Mouse (Mus musculus) heart, postnatal 4 days (tissue): ENCODE results near the gene Naif1. TPM values are rescaled to one million over a fixed set of nuclear protein-coding genes. Genes with fewer than 3 reads are reported as not detected.

Source experiments
- DNase-seq: peaks from one replicate; pipeline ENCODE4 v3.0.0; 2021
- total RNA-seq, 2 experiments: library from RNA; stranded (reverse); gene quantifications; 2 replicates each; pipeline ENCODE4 v1.2.3; 2021

Naif1 gene
- total RNA-seq, result 1 to 10 TPM; 3.5 to 3.6 TPM

- DNase-seq, result no peak
These were observed at the start of gene Naif1 for GRCm38 (mm10) chr2:32449761-32450754. Gene Naif1, plus strand, starts transcription at chr2:32450457.

DNA sequence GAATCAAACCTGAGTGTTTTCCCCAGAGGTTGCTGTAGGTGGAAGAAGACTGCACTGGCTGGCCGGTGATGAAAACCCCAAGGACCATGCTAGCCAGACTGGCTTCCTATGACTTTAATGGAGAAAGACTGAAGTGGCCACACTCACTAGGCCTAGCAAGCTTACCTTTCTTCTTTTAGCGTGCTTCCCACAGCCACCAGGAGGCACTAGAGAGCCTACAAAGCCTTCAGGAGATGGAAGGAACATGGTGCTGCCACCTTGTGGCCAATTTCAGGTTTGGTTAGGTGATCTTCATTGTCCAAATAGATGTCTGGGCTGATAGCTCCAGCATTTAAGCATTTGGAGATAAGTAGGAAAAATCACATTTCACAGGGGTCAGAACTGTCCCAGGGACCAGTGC is 45.6 kb upstream of the Naif1 start:
- DNase-seq, result peak; percentile 97

DNA sequence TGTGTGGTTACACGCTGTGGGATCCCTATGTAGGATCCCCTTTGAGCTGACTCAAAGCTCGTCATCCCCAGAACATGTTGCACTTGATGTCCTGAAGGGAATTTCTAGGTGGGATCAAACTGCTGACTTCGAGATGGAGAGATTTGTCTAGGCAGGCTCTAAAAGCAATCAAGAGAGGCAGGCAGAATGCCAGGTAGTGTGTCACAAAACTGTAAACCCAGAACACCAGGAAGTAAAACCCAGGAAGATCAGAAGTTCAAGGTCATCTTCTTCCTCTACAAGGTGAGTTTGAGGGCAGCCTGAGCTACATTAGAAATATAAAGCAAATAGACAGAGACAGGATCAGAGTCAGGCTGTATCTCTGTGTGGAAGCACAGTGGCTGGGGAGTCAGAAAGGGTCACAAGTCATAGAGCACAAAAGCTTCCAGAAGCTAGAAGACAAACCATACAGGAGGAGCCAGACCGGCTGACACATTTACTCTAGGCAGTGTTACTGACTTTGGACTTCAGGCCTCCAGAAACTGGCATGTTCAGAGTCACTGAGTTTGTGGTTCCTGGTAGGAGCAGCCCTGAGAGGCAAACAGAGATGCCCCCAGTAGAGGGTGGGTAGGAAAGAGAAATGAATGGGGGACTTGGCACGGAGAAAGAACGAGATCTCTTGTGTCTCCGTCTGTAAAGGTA is 43.0 kb upstream of the Naif1 start:
- no peak for DNase-seq

GRCm38 (mm10) chr2:32408429-32409424 is 41.5 kb upstream of the Naif1 start:
- no peak for DNase-seq

DNA sequence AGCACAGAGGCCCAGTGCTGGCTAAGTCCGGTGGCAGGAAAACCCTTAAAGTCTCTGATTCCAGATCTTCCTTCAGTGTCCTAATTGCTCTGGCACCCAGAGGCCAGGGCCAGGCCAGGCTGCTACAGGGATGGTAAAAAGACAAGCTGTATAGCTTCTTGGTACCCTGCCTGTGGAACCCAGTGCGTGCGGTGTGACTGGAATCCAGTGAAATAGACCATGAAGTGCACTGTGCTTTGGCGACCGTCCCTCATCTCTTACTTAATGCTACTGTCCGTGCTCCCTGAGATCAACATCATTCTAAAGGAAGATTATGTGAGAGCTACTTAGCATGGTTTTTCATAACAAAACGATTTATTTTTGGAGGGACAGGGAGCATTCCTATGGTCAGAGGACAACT is 38.9 kb upstream of the Naif1 start:
- no peak for DNase-seq

GRCm38 (mm10) chr2:32412742-32413531 is 37.3 kb upstream of the Naif1 start:
- DNase-seq, result no peak

DNA sequence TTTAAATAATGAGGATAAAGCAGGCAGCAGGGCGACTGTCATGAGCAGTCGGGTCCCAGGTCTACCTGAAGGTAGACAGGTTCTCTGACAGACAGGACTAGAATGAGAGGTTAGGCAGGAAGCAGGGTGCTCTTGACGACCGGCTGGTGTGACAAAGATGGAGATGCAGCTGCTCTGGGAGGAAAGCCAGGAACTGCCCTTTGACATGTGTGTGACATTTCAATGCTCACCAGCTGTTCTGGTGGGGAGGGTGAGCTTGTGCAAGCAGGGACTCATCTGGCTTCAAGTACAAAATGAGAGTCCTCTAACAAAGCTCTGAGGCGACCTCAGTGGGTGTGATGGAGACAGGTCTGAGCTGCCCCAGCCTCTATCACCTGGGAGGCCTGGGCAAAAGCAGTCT is 36.3 kb upstream of the Naif1 start:
- DNase-seq, result peak; percentile 26

- DNase-seq, result no peak
These were observed 34.5 kb upstream of the Naif1 start for GRCm38 (mm10) chr2:32415801-32416200.

DNA sequence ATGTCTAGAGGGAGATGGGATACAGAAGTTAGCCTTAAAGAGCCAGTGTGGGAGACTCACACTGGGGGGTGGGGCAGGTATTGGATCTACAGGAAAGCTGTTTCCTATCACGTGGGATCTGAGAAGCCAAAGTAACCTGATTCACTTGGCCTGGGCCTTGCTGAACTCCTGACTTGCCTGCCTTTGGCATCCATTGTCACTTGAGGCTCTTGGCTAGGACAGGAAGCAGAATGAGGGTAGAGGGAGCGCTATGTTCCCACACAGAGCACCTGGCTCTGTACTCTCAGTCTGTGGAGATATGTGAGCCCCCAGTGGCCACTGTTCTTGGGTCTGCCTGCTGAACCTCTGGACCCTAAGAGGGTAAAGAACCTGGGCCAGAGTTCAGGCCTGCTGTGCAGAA is 33.7 kb upstream of the Naif1 start:
- no peak for DNase-seq

GRCm38 (mm10) chr2:32417486-32417885 is 32.8 kb upstream of the Naif1 start:
- no peak for DNase-seq

DNA sequence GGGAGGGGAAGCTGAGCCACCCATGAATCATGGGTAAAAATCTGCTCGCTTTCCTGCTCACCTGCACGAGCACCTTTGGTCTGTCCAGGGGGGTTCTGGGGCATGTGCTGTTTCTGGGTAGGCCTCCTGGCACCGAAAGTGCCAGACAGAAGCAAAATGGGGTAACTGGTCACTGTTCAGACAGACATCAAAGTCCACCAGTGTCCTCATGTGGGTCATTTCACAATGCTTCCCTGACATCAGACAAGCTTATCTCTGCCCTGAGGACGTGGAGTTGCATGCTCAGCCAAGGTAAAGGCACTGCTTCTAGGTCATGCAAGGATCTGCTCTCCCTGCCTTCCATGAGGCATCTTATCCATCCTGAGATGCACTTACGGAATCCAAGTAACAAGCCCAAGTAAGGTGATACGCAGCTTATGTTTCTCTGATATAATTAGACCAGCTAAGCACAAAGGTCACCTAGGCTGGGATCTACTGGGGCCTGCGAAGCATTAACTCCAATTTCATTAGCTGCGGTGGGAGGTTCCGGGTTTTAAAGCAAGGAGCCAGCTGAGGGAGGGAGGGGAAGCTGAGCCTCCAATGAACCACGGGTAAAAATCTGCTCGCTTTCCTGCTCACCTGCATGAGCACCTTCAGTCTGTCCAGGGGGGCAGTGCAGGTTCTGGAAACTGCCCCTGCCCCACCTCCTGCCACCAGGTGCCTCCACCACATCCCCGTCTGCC is 31.7 kb upstream of the Naif1 start:
- DNase-seq, result no peak

DNA sequence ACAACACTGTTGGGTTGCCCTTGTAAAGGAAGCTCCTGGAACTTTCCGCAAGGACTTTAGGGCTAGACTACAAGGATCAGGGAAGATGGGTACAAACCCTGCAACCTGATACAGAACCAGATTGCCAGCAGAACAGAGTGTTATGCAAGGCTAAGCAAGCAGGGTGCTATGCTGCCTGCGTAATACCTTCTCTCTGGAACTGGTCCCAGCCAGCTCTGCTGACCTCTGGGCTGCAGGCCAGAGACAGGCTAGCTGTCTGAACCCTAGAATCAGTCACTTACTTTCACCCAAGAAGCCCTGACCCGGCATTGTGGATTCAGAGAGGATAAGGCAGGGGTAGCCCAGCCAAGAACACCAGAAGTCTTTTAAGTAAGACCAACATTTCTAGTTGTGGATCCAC is 30.9 kb upstream of the Naif1 start:
- DNase-seq, result peak; percentile 71

DNA sequence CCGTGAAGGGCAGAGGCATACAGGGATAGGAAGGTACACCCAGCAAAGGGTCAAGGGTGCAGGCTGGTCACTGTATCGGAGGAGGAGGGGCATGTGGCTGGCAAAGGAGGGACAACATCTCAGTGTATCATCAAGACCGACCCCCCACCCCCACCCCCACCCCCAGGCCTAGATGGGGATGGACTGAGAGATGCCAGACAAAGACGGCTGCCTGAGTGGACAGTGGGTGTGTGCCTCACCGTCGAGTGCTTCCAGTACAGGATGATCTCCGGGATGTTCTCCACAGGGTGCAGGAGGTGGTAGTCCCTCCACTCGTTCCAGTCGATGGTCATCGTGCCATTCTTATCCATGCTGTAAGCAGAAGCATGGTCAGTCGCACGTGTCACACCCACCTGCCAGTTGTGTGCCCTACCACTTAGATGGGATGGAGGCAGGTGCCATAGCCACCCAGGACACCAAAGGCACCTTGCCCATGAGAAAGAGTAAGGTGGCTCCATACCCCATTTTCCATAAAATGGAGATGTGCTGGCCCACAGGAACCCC is 30.1 kb upstream of the Naif1 start:
- no peak for DNase-seq

DNA sequence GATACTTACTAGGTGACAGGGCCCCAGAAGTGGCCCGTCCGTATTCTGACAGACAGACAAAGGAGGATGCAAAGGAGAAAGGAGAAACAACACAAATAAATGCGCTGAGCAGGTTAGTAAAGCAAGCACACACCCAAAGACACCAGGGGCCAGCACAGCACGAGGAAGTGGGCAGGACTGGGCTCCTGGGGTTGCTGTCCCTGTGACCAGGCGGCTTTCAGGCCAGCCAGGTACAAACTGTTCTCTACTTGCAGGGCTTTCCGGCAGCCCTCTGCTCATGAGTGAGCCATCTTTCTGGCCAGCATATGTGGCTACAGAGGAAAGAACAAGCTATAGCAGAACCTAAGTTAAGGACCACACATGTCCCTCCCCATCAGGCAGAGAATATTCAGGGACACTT is 29.6 kb upstream of the Naif1 start:
- DNase-seq, result no peak

GRCm38 (mm10) chr2:32421851-32422251 is 28.4 kb upstream of the Naif1 start:
- no peak for DNase-seq

GRCm38 (mm10) chr2:32423481-32424331 is 26.6 kb upstream of the Naif1 start:
- DNase-seq, result peak; percentile 74

DNA sequence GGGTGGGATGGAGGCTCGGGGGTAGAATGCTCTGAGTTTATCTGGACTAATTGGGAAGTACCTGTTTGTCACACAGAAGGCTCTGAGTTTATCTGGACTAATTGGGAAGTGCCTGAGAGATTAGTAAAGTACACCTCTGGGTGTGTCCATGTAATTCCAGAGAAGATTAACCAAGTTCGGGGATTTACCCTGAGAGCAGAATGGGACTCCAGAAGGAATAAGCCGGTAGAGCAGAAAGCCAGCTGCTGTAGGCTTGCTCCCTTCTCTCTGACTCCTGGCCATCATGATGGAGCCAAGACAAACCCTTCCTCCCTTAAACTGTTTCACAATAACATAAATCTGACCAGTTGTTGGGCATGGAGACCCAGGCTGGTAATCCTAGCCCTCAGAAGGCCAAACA is 25.5 kb upstream of the Naif1 start:
- no peak for DNase-seq

GRCm38 (mm10) chr2:32425568-32425967 is 24.7 kb upstream of the Naif1 start:
- DNase-seq, result no peak

DNA sequence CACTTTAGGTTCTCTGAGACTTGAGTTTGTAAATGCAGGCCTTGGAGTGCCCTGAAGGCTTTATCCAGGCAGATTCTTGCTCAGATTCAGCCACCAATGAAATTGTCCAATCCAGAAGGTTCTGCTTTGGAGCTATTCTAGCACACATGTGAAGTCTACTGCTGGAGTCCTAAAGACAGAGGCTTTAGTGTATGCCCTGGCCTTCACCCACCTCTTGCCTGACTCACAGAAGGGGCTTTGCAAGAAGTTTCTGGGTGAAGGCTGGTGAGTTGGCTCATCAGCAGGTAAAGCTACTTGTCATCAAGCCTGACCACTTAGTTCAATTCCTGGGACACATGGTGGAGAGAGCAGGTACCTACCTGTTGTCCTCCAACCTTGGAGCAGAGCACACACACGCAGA is 24.1 kb upstream of the Naif1 start:
- no peak for DNase-seq

DNA sequence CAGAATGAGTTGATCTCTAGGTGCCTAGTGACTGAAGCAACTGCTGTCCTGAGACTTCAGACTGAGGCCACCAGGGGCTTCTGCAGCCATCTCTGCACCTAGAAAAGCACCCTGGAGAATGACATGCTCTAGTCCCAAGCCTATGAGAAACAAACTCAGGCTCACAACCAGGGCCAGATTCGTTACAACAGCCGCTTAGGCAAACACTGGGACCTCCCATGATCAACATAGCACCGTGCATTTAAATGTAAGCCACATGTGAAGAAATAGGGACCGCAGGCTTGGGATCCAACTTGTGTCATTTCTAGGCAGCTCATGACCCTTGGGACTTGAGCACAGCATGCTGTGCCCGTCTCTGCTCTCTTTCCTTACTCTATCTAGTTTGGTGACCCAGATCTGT is 22.5 kb upstream of the Naif1 start:
- no peak for DNase-seq
